Comparison of ENCODE assay signal across 13 mouse cellular contexts in genomic region chr16:32668030-32668429, GRCm38 (mm10). TPM values are rescaled to one million over a fixed set of nuclear protein-coding genes. Genes with fewer than 3 reads are reported as not detected.
DNase-seq lines count a peak whose midpoint lies in the region; ATAC-seq and TF ChIP-seq lines count a peak whose summit lies in the region.
"Had no signal": no experiment of that assay in that cellular context is flagged by ENCODE, and none has a peak within 500 bp of the region (broad histone marks: within the 10 kb centered on the region; RNA-seq: fewer than 3 reads in every experiment).

No protein-coding gene starts in this region.

- H3K4me3 ChIP-seq in gastrocnemius, adult 2 months, result peak overlapping the region; percentile 61
- H3K4me3 ChIP-seq in lung, embryonic 14.5 days (ENCODE audit: low read depth, low read length), result no peak overlapping the region
- no peak overlapping the region for H3K4me3 ChIP-seq in lung, adult 2 months (replicated peaks; ENCODE audit: extremely low read depth, low read depth, low read length)
- no peak overlapping the region for H3K4me3 ChIP-seq in limb, embryonic 15.5 days

- peak; percentile 55 for DNase-seq in gastrocnemius, adult 2 months
- DNase-seq in gastrocnemius, postnatal 14 days, result no peak
- no peak for DNase-seq in lung, embryonic 14.5 days
- no peak for DNase-seq in lung, adult 2 months
- peak; percentile 81 for DNase-seq in thymus, postnatal 25 days
- no peak for DNase-seq in left cerebral cortex, postnatal 4 days
- no peak for DNase-seq in right cerebral cortex, postnatal 10 days (ENCODE audit: low spot score in 2 of 2)
- DNase-seq: adrenal gland, postnatal 25 days; cerebellum, adult 11-12 months; forebrain, postnatal 0 days; lung, postnatal 36 days had no signal

- no peak overlapping the region for H3K4me2 ChIP-seq in lung, embryonic 14.5 days
- no peak overlapping the region for H3K4me2 ChIP-seq in limb, embryonic 15.5 days

- no peaks in the 10 kb centered on the region for H3K27me3 ChIP-seq in lung, embryonic 14.5 days (ENCODE audit: insufficient read depth, low read length)
- H3K27me3 ChIP-seq in limb, embryonic 15.5 days, result no peaks in the 10 kb centered on the region

- no peak for TF ChIP-seq POLR2A in lung, adult 2 months (IDR thresholded peaks at IDR 0.05; ENCODE audit: borderline replicate concordance, extremely low read depth, low read depth, low read length)

- H3K27ac ChIP-seq in gastrocnemius, adult 2 months, result peak overlapping the region; percentile 97
- peak overlapping the region; percentile 91 for H3K27ac ChIP-seq in lung, embryonic 14.5 days (ENCODE audit: low read depth)
- H3K27ac ChIP-seq in limb, embryonic 15.5 days, result peak overlapping the region; percentile 50

- H3K9ac ChIP-seq in lung, embryonic 14.5 days, result no peak overlapping the region
- H3K9ac ChIP-seq in limb, embryonic 15.5 days, result no peak overlapping the region
- H3K9ac ChIP-seq: forebrain, postnatal 0 days had no signal

- WGBS in lung, embryonic 14.5 days, result 73% methylated on average over 10 of the region's 10 CpGs
- WGBS in lung, adult 2 months, result 76% methylated on average over 10 of the region's 10 CpGs
- WGBS in limb, embryonic 15.5 days, result 58% methylated on average over 10 of the region's 10 CpGs

- intact Hi-C loops in gastrocnemius, adult 2 months (cut with DNase I), result no loop called here
- intact Hi-C loops in gastrocnemius, postnatal 14 days (cut with DNase I; ENCODE audit: low total_unique reads), result no loop called here
- intact Hi-C loops in left cerebral cortex, postnatal 4 days (cut with DNase I), result no loop called here

- no peak for TF ChIP-seq CTCF in gastrocnemius, adult 2 months (IDR thresholded peaks at IDR 0.05)
- TF ChIP-seq CTCF in lung, embryonic 14.5 days (IDR thresholded peaks at IDR 0.05; ENCODE audit: low read depth), result no peak
- no peak for TF ChIP-seq CTCF in lung, adult 2 months (IDR thresholded peaks at IDR 0.05; ENCODE audit: insufficient read depth, low read length)

- H3K4me1 ChIP-seq in lung, embryonic 14.5 days (ENCODE audit: insufficient read depth), result peaks cover 34% of the 10 kb centered on the region
- H3K4me1 ChIP-seq in lung, adult 2 months (ENCODE audit: control insufficient read depth, insufficient read depth, low read length), result peaks cover 21% of the 10 kb centered on the region
- peaks cover 36% of the 10 kb centered on the region for H3K4me1 ChIP-seq in limb, embryonic 15.5 days

- H3K9me3 ChIP-seq in lung, embryonic 14.5 days (ENCODE audit: low read depth, low read length), result no peaks in the 10 kb centered on the region
- H3K9me3 ChIP-seq in limb, embryonic 15.5 days, result no peaks in the 10 kb centered on the region

- H3K36me3 ChIP-seq in lung, embryonic 14.5 days (ENCODE audit: insufficient read depth), result peaks cover 58% of the 10 kb centered on the region
- H3K36me3 ChIP-seq in limb, embryonic 15.5 days, result peaks cover 58% of the 10 kb centered on the region

- ATAC-seq in lung, embryonic 14.5 days (ENCODE audit: insufficient read depth), result no peak
- ATAC-seq in limb, embryonic 15.5 days (ENCODE audit: insufficient number of reproducible peaks, low FRiP score, low TSS enrichment, low read depth), result no peak
- ATAC-seq: forebrain, postnatal 0 days; intestine, postnatal 0 days had no signal

RNA-seq across cellular contexts. Expression of gene Tnk2, which starts 24.4 kb away (rescaled TPM):
- total RNA-seq in gastrocnemius, adult 2 months (2021), result 10 to 100 TPM; 48.4 to 54.4 TPM
- total RNA-seq in gastrocnemius, postnatal 14 days (2021), result 10 to 100 TPM; 34.6 to 42.8 TPM
- polyA plus RNA-seq in lung, embryonic 14.5 days (2014; fragmentation: Nextera tagmentation; extraction: Ambion mirVana), result 20.0 and 21.6 TPM in 2 replicates
- 107 and 119 TPM in 2 replicates for polyA plus RNA-seq in lung, adult 2 months (2012; rRNA removed)
- 13.9 and 14.5 TPM in 2 replicates for polyA plus RNA-seq in limb, embryonic 15.5 days (2015; fragmentation: Nextera tagmentation; extraction: Ambion mirVana)
- total RNA-seq in left cerebral cortex, postnatal 4 days (2021), result 10 to 100 TPM; 84.7 to 99.6 TPM

RNA-seq across cellular contexts. Expression of gene Tfrc, which starts 59.3 kb away (rescaled TPM):
- 100 to 1,000 TPM in 1 of 2 experiments, 10 to 100 TPM in 1; 77.4 to 174 TPM for total RNA-seq in gastrocnemius, adult 2 months (2021)
- total RNA-seq in gastrocnemius, postnatal 14 days (2021), result 100 to 1,000 TPM; 285 to 408 TPM
- polyA plus RNA-seq in lung, embryonic 14.5 days (2014; fragmentation: Nextera tagmentation; extraction: Ambion mirVana), result 64.5 and 71.2 TPM in 2 replicates
- polyA plus RNA-seq in lung, adult 2 months (2012; rRNA removed), result 7.5 and 12.8 TPM in 2 replicates
- 24.9 and 28.0 TPM in 2 replicates for polyA plus RNA-seq in limb, embryonic 15.5 days (2015; fragmentation: Nextera tagmentation; extraction: Ambion mirVana)
- total RNA-seq in left cerebral cortex, postnatal 4 days (2021), result 10 to 100 TPM; 77.2 to 90.3 TPM

Comparison
In these comparisons a context has a peak if more than half of its experiments do, and no peak if none do; other contexts are left out.
1. DNase-seq: peak in gastrocnemius, adult 2 months (single experiment) and thymus, postnatal 25 days (single experiment); none in gastrocnemius, postnatal 14 days (single experiment), lung, embryonic 14.5 days (single experiment), lung, adult 2 months (single experiment), left cerebral cortex, postnatal 4 days (single experiment) and right cerebral cortex, postnatal 10 days (0 of 2).
2. Peak in every context shown above with its lines, with median percentiles within 50 percentile points of each other: H3K27ac ChIP-seq.